Mouse (Mus musculus) forebrain, embryonic 12.5 days (tissue): Measurements from ENCODE around the gene Rbm8a. TPM values are rescaled to one million over a fixed set of nuclear protein-coding genes. Genes with fewer than 3 reads are reported as not detected.
"Not testable (repeated sequence)": the region's sequence is repeated elsewhere in the genome, so short reads cannot be mapped to it uniquely, and the experiment has no call there.

Experiments
- ATAC-seq: fragments of 200-750 bp; cut with Nextera tagmentation; 2 replicates; pipeline ENCODE4 v1.8.0; 2017; ENCODE audit warnings: moderate TSS enrichment; ENCODE audit not compliant: low FRiP score
- H3K27ac ChIP-seq: fragments of 300-500 bp; sonication (generic); 2 replicates; pipeline ENCODE4 v1.5.1; 2016; ENCODE audit warnings: mild to moderate bottlenecking
- H3K27me3 ChIP-seq: fragments of 300-500 bp; sonication (generic); 2 replicates; pipeline ENCODE4 v1.6.1; 2016; ENCODE audit warnings: mild to moderate bottlenecking
- H3K36me3 ChIP-seq: fragments of 300-500 bp; sonication (generic); replicated peaks from 2 replicates; pipeline ENCODE4 v1.6.1; 2016; ENCODE audit warnings: mild to moderate bottlenecking
- H3K4me1 ChIP-seq: fragments of 300-500 bp; sonication (generic); 2 replicates; pipeline ENCODE4 v1.6.1; 2016
- H3K4me2 ChIP-seq: fragments of 300-500 bp; sonication (generic); 2 replicates; pipeline ENCODE4 v1.6.1; 2016; ENCODE audit warnings: mild to moderate bottlenecking, moderate library complexity
- H3K4me3 ChIP-seq: fragments of 300-500 bp; sonication (generic); replicated peaks from 2 replicates; pipeline ENCODE4 v1.5.1; 2016; ENCODE audit warnings: mild to moderate bottlenecking
- H3K9ac ChIP-seq: fragments of 300-500 bp; sonication (generic); 2 replicates; pipeline ENCODE4 v1.6.1; 2016; ENCODE audit warnings: mild to moderate bottlenecking
- H3K9me3 ChIP-seq: fragments of 300-500 bp; sonication (generic); 2 replicates; pipeline ENCODE4 v1.6.1; 2016
- WGBS: fragments of 180-500 bp; shearing (Covaris S2); methylation state at CpG from one replicate; pipeline ENCODE4 v1.1.7; 2016; 5-methylcytosine and 5-hydroxymethylcytosine counted together
- polyA plus RNA-seq: library from polyadenylated mRNA; unstranded; fragments of >200 nt; fragmentation: Nextera tagmentation; extraction: Ambion mirVana; gene quantifications from 2 replicates; pipeline ENCODE4 v1.2.1, GENCODE M21; 2016

The Rbm8a gene
- polyA plus RNA-seq, 1 experiment from 2014 or later = 164 TPM

- H3K9me3 ChIP-seq = no peaks in the 10 kb centered on the region
- H3K4me2 ChIP-seq = peak overlapping the region; percentile 55
- no peaks in the 10 kb centered on the region for H3K36me3 ChIP-seq
- peaks cover 4% of the 10 kb centered on the region; the same call in 1 of the 2 replicates for H3K27me3 ChIP-seq
- peak; percentile 81 for ATAC-seq
- peak overlapping the region; percentile 28 for H3K4me3 ChIP-seq
- H3K4me1 ChIP-seq = peaks cover 12% of the 10 kb centered on the region
- 5% methylated on average over 17 of the region's 18 CpGs for WGBS
- 0 out of 2 replicates have a peak overlapping the region, but pooled peaks have one; percentile 16 for H3K27ac ChIP-seq
- H3K9ac ChIP-seq = peak overlapping the region; percentile 49
These were observed 33.9 kb downstream of the Rbm8a start for GRCm38 (mm10) chr3:96663432-96664239.

GRCm38 (mm10) chr3:96665732-96666363, 36.1 kb downstream of the Rbm8a start:
- not testable (repeated sequence) for H3K4me3 ChIP-seq, H3K4me2 ChIP-seq, ATAC-seq, H3K9ac ChIP-seq, H3K27ac ChIP-seq, H3K9me3 ChIP-seq, H3K27me3 ChIP-seq, H3K36me3 ChIP-seq
- 88% methylated on average over 7 of the region's 7 CpGs for WGBS
- peaks cover 15% of the 10 kb centered on the region for H3K4me1 ChIP-seq

- no peak for ATAC-seq
- Histone ChIP-seq H3K4me3 (no peak overlapping the region), H3K4me1 (peaks cover 15% of the 10 kb centered on the region), H3K36me3 (no peaks in the 10 kb centered on the region), H3K9ac (no peak overlapping the region), H3K9me3 (no peaks in the 10 kb centered on the region), H3K27me3 (peaks cover 16% of the 10 kb centered on the region), H3K4me2 (no peak overlapping the region), H3K27ac (no peak overlapping the region)
- 100% methylated on average over 5 of the region's 5 CpGs for WGBS
These were observed 37.2 kb downstream of the Rbm8a start for GRCm38 (mm10) chr3:96666916-96667315.

GRCm38 (mm10) chr3:96667316-96667715, 37.6 kb downstream of the Rbm8a start:
- 43% methylated on average over 1 of the region's 1 CpGs for WGBS
- ATAC-seq = no peak
- H3K27ac ChIP-seq = no peak overlapping the region

GRCm38 (mm10) chr3:96668424-96669067, 38.8 kb downstream of the Rbm8a start:
- Histone ChIP-seq H3K4me2 (no peak overlapping the region), H3K9me3 (no peaks in the 10 kb centered on the region), H3K27me3 (peaks cover 16% of the 10 kb centered on the region), H3K36me3 (no peaks in the 10 kb centered on the region), H3K4me1 (peaks cover 7% of the 10 kb centered on the region), H3K9ac (no peak overlapping the region), H3K4me3 (no peak overlapping the region), H3K27ac (no peak overlapping the region)
- ATAC-seq = no peak
- 93% methylated on average over 5 of the region's 5 CpGs for WGBS

More at GRCm38 (mm10) chr3:96667316-96667715, 37.6 kb downstream of the Rbm8a start:
- no peaks in the 10 kb centered on the region for H3K9me3 ChIP-seq
- no peak overlapping the region for H3K4me2 ChIP-seq
- H3K36me3 ChIP-seq = no peaks in the 10 kb centered on the region
- H3K4me1 ChIP-seq = peaks cover 15% of the 10 kb centered on the region
- H3K9ac ChIP-seq = no peak overlapping the region
- no peak overlapping the region for H3K4me3 ChIP-seq
- H3K27me3 ChIP-seq = peaks cover 16% of the 10 kb centered on the region

- no peak within 1 kb of the TSS for H3K27ac ChIP-seq
- H3K9me3 ChIP-seq = no peaks in the 10 kb centered on the region
- peak within 1 kb of the TSS; percentile 49 for H3K9ac ChIP-seq
- H3K4me1 ChIP-seq = peaks cover 3% of the 10 kb centered on the region; the same call in 1 of the 2 replicates
- H3K36me3 ChIP-seq = no peaks in the 10 kb centered on the region
- H3K4me3 ChIP-seq = peak within 1 kb of the TSS; percentile 40
- H3K4me2 ChIP-seq = peak within 1 kb of the TSS; percentile 77
- peaks cover 12% of the 10 kb centered on the region for H3K27me3 ChIP-seq
- WGBS = 5% methylated on average over 35 of the region's 35 CpGs
- peak; percentile 84 for ATAC-seq
These were observed 40.2 kb downstream of the Rbm8a start, which contains the start of gene Ankrd35 for GRCm38 (mm10) chr3:96669727-96670468. TSS of gene Ankrd35 (plus strand) at chr3:96670131.

- Histone ChIP-seq H3K36me3 (no peaks in the 10 kb centered on the region), H3K4me3 (no peak overlapping the region), H3K4me1 (peaks cover 8% of the 10 kb centered on the region), H3K9me3 (no peaks in the 10 kb centered on the region), H3K27ac (no peak overlapping the region), H3K27me3 (peaks cover 12% of the 10 kb centered on the region), H3K9ac (no peak overlapping the region), H3K4me2 (no peak overlapping the region)
- WGBS = 90% methylated on average over 5 of the region's 5 CpGs
- no peak for ATAC-seq
These were observed 41.8 kb downstream of the Rbm8a start for GRCm38 (mm10) chr3:96671519-96671918.

GRCm38 (mm10) chr3:96673514-96673913, 43.8 kb downstream of the Rbm8a start:
- no peak overlapping the region for H3K27ac ChIP-seq
- 69% methylated on average over 4 of the region's 4 CpGs for WGBS

GRCm38 (mm10) chr3:96674442-96674841, 44.7 kb downstream of the Rbm8a start:
- Histone ChIP-seq H3K4me2 (no peak overlapping the region), H3K4me1 (peaks cover 8% of the 10 kb centered on the region), H3K9ac (no peak overlapping the region), H3K27ac (no peak overlapping the region), H3K27me3 (peaks cover 23% of the 10 kb centered on the region), H3K36me3 (no peaks in the 10 kb centered on the region), H3K9me3 (no peaks in the 10 kb centered on the region), H3K4me3 (no peak overlapping the region)
- 76% methylated on average over 8 of the region's 8 CpGs for WGBS
- ATAC-seq = no peak

More at GRCm38 (mm10) chr3:96673514-96673913, 43.8 kb downstream of the Rbm8a start:
- Histone ChIP-seq H3K4me2 (no peak overlapping the region), H3K9ac (no peak overlapping the region), H3K36me3 (no peaks in the 10 kb centered on the region), H3K27me3 (peaks cover 18% of the 10 kb centered on the region), H3K9me3 (no peaks in the 10 kb centered on the region), H3K4me1 (peaks cover 8% of the 10 kb centered on the region), H3K4me3 (no peak overlapping the region)
- ATAC-seq = no peak

GRCm38 (mm10) chr3:96675171-96675570, 45.4 kb downstream of the Rbm8a start:
- Histone ChIP-seq H3K4me2 (no peak overlapping the region), H3K9me3 (no peaks in the 10 kb centered on the region), H3K4me1 (peaks cover 7% of the 10 kb centered on the region), H3K36me3 (no peaks in the 10 kb centered on the region), H3K9ac (no peak overlapping the region), H3K27ac (no peak overlapping the region), H3K27me3 (peaks cover 30% of the 10 kb centered on the region), H3K4me3 (no peak overlapping the region)
- 77% methylated on average over 3 of the region's 3 CpGs for WGBS
- ATAC-seq = no peak

GRCm38 (mm10) chr3:96675690-96676089, 46.0 kb downstream of the Rbm8a start:
- Histone ChIP-seq H3K9ac (no peak overlapping the region), H3K4me3 (no peak overlapping the region), H3K9me3 (no peaks in the 10 kb centered on the region), H3K36me3 (no peaks in the 10 kb centered on the region), H3K4me1 (peaks cover 9% of the 10 kb centered on the region; the same call in 1 of the 2 replicates), H3K27ac (no peak overlapping the region), H3K27me3 (peaks cover 31% of the 10 kb centered on the region), H3K4me2 (no peak overlapping the region)
- ATAC-seq = no peak
- WGBS = 31% methylated on average over 3 of the region's 3 CpGs
